Mouse (Mus musculus) testis, adult 2 months (tissue): ENCODE data around the gene Arl13b.

Source experiments
- CTCF ChIP-seq: fragments of 200-500 bp; IDR thresholded peaks from 2 replicates; pipeline ENCODE4 v1.5.1; 2012; ENCODE audit warnings: low read depth, mild to moderate bottlenecking, inconsistent platforms, low read length, moderate library complexity; ENCODE audit not compliant: control insufficient read depth, insufficient read depth, insufficient replicate concordance
- POLR2A ChIP-seq: fragments of 200-500 bp; IDR thresholded peaks from 2 replicates; pipeline ENCODE4 v1.6.1; 2012; ENCODE audit warnings: low read depth, mild to moderate bottlenecking, inconsistent platforms, low read length, moderate library complexity; ENCODE audit not compliant: control insufficient read depth

DNA sequence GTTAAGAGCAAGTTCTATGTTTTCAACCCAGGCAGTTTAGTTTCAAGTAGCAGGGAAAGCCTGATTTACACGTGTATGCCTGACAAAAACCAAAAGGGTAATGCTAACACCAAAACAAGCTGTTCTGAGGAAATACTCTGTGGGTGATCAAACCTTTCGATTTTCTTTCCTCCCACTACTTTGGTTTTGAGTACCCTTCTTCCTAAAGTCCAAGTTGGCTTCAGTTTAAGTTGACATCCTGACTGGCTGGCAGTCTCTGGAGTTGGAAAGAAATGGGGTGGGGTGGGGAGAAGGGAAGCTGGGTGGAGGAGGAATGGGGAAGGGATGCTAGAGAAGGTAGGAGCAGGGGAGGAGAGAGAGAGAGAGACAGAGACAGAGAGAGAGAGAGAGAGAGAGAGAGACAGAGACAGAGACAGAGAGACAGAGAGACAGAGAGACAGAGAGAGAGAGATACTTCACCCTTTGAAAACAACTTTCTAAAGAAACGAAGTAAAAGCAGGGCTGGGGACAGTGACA lies 6.8 kb upstream of the Arl13b start:
- TF ChIP-seq CTCF (no peak), POLR2A (no peak)
